Mouse (Mus musculus): ENCODE data around the gene Bcl2l12. TPM values are rescaled to one million over a fixed set of nuclear protein-coding genes. Genes with fewer than 3 reads are reported as not detected.

Bcl2l12 gene
- polyA plus RNA-seq, 1 experiment = 20.5 TPM

DNA sequence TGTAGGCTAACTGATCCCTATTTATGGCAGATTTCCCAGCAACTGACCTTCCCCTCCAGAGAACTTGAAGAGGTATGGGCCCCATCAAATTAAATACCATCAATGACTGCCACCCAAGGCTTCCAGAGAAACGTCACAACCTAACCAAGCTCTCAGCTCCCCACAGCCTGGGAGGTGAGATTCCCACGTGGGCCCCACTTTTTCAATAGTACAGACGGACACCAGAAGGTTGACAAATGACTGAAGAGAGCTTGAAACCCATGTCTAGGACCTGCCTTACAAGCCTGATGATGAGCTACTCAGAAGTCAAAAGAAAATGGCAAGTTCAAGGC is 13.7 kb downstream of the Bcl2l12 start:
- TF ChIP-seq CTCF (IDR thresholded peaks at IDR 0.05; ENCODE audit: borderline replicate concordance, extremely low read depth, insufficient read depth, insufficient read length) = no peak
- DNase-seq (ENCODE audit: low read depth) = no peak

DNA sequence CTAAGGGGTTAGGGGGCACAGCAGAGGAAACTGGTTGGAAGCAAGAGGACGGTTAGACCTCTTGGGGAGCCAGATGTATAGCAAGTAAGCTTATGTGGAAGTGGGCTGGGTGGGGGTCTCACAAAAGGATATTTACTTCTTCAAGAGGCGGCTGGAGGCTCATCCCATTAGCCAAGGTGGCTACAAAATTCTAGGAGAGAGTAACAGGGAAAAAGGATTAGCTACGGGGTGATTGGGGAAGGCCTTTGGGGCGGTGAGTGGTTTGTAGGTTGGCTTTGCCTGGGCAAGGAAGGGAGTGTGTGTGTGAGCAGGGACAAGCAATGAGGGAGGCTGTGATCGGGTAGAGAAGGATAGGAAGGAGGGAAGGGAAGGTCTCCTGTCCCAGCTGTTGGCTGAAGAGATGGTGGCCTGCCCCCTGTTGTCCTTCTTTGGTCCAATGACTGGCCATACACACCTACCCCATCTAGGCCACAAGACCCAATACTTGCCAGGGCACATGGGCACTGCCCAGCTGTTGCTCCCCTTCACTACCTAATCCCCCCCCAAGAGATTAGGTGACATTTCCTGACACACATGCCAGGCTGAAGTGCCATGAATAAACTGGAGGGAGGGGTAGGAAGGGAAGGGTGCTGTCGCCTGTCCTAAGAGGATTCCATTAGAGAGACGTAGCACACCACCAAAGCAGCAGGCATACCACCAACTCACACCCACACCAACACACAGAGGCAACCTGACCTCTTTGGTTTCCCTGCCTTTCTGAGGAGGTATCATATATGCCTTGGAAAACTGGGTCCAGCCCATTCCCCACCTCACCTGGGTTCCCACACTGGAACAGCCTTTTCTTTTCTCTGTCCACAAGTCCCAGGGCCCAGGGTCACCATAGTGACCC is 14.3 kb downstream of the Bcl2l12 start:
- TF ChIP-seq POLR2A (IDR thresholded peaks at IDR 0.05; ENCODE audit: borderline replicate concordance, extremely low read depth, insufficient read depth, insufficient read length, poor library complexity, severe bottlenecking) (no peak), CTCF (IDR thresholded peaks at IDR 0.05; ENCODE audit: borderline replicate concordance, extremely low read depth, insufficient read depth, insufficient read length) (no peak)
- DNase-seq (ENCODE audit: low read depth) = no peak

DNA sequence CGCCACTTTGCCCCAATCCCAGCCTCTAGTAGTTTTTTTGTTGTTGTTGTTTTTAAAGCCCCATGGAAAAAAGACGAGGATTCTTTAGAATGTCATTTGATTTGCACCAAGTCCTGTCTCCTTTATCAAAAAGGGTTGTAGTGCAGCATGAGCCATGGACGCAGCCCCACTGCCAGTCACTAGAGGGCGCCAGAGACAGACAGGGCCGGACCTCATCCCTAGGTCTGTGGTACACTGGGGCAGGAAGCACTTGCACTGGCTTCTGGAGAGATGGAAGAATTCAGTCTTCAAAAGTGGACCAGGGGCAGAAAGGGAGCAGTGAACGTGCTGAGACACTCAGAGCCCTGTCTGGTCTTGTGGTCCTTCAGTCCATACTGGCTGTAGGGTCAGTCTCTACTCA is 15.4 kb downstream of the Bcl2l12 start:
- peak; percentile 83 for DNase-seq (ENCODE audit: low read depth)
- no peak for TF ChIP-seq POLR2A (IDR thresholded peaks at IDR 0.05; ENCODE audit: borderline replicate concordance, extremely low read depth, insufficient read depth, insufficient read length, poor library complexity, severe bottlenecking)
- peak; percentile 99 for TF ChIP-seq CTCF (IDR thresholded peaks at IDR 0.05; ENCODE audit: borderline replicate concordance, extremely low read depth, insufficient read depth, insufficient read length)

DNA sequence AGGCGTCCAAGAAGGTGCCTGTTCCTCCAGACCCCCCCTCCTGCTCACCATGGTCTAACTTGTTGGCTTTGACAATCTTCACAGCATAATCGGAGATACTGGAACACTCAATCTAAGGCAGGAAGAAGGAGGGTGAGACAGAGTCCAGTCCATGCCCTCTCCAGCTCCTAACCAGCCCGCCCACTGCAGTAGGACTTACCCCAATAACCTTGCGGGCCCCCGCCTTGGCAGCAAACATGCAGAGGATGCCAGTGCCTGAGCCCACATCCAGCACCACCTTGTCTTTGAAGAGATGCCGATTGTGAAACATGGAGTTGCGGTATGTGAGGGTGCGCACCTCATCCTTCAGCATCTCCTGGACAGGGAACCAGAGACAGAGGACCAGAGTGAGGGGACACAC is 17.0 kb downstream of the Bcl2l12 start:
- no peak for DNase-seq (ENCODE audit: low read depth)
- TF ChIP-seq CTCF (IDR thresholded peaks at IDR 0.05; ENCODE audit: borderline replicate concordance, extremely low read depth, insufficient read depth, insufficient read length) = no peak
- no peak for TF ChIP-seq POLR2A (IDR thresholded peaks at IDR 0.05; ENCODE audit: borderline replicate concordance, extremely low read depth, insufficient read depth, insufficient read length, poor library complexity, severe bottlenecking)

DNA sequence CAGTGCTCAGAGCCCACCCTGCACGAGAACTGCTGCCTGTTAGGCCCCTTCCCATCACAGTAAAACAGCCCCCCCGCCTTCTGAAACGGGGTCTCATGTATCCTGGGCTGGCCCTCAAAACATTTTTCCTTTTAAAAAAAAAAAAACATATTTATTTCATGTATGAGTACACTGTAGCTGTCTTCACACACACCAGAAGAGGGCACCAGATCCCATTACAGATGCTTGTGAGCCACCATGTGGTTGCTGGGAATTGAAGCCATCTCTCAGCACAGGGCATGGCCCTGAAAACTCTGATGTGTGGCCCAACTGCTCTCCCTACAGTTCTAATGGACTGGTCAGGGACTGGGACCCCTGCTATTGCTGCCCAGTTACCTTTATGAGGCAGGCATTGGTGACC is 20.2 kb downstream of the Bcl2l12 start:
- TF ChIP-seq POLR2A (IDR thresholded peaks at IDR 0.05; ENCODE audit: borderline replicate concordance, extremely low read depth, insufficient read depth, insufficient read length, poor library complexity, severe bottlenecking) = no peak

DNA sequence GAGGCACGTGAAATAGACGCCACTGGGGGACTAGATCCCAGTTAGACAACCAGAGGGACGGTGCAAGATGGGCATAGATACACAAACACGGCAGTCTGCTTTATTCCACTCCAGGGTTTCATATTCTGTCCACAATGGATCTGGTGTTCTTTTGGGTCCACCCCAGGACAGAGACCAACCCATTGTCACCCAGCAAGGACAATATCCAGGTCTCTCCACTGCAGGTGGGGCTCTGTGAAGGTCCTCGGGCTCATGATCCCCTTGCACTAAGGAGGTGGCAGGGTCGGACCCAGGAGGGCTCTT is 23.4 kb downstream of the Bcl2l12 start:
- no peak for DNase-seq (ENCODE audit: low read depth)
- TF ChIP-seq CTCF (IDR thresholded peaks at IDR 0.05; ENCODE audit: borderline replicate concordance, extremely low read depth, insufficient read depth, insufficient read length) = no peak
- TF ChIP-seq POLR2A (IDR thresholded peaks at IDR 0.05; ENCODE audit: borderline replicate concordance, extremely low read depth, insufficient read depth, insufficient read length, poor library complexity, severe bottlenecking) = no peak

More for the DNA sequence above, 20.2 kb downstream of the Bcl2l12 start:
- no peak for DNase-seq (ENCODE audit: low read depth)

DNA sequence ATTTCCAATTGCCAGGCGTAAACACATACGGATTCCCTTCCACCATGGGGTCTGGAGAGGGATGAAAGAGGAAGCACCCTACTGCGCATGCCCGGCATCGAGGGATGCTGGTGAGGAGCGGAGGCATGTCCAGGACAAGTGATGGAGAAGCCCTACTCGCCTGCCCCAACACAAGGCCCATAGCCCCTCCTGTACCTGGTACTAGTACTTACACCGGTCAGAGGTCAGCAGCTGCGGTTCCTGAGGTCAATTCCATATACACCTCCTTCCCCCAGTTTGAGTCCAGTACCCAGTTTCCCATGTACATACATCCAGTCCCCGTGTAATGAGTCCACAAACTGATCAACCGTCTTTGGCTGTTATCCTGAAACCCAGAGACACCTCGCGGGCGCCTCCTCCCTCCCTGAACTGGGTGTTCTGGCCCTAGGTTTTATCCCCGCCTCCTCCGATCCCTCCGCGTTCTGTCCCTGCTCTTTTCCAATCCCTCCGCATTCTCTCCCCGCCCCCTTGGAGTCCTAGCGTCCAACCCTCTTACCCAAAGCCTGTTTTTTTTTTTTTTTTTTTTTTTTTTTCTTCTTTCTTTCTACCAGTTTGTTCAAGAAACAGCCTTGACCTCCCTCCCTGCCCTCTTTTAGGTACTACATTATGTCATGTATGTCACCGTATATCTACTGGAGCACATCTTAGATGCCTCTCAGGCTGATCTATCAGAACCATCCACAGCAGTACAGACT is 24.0 kb downstream of the Bcl2l12 start, which contains the start of gene Cpt1c:
TSS of gene Cpt1c (minus strand) at position 469 of the 734 bp plus-strand sequence.
- peak; percentile 67; the same call in 1 of the 2 replicates for TF ChIP-seq POLR2A (IDR thresholded peaks at IDR 0.05; ENCODE audit: borderline replicate concordance, extremely low read depth, insufficient read depth, insufficient read length, poor library complexity, severe bottlenecking)
- TF ChIP-seq CTCF (IDR thresholded peaks at IDR 0.05; ENCODE audit: borderline replicate concordance, extremely low read depth, insufficient read depth, insufficient read length) = no peak

DNA sequence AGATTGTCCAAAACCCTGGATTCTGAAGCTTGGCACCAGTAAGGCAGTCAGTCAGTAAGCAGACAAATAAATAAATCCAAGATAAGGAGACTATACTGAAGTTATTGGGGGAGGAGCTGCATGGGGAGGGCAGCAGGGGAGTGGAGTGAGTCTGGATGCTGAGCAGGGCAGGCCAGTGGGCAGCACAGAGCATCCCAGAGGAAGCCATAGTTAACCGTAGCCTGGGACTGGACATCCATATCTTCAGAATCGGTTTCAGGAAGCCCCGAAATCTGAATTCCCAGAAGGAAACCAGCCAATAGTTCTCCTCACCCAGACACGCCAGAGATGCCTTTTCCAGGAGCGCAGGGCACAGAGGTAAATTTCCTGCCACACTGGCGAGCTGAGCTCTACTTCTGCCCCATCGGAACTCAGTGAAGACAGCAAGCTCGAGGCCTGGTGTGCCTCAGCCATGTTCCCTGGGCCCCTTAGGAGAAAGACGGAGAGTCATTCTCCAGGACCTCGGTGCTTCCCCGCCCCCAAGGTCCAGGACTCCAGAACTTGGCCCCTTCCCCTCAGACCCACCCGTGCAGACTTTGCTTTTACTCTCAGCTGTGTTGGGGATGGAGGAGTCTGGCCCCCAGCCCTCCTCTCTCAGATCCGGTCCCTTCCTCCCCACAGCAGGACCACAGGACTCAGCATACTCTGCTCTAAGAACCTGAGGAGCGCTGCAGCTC is 24.9 kb downstream of the Bcl2l12 start:
- DNase-seq (ENCODE audit: low read depth) = no peak
- TF ChIP-seq POLR2A (IDR thresholded peaks at IDR 0.05; ENCODE audit: borderline replicate concordance, extremely low read depth, insufficient read depth, insufficient read length, poor library complexity, severe bottlenecking) = no peak
- no peak for TF ChIP-seq CTCF (IDR thresholded peaks at IDR 0.05; ENCODE audit: borderline replicate concordance, extremely low read depth, insufficient read depth, insufficient read length)

More for the DNA sequence above, 24.0 kb downstream of the Bcl2l12 start, which contains the start of gene Cpt1c:
- peak; percentile 97 for DNase-seq (ENCODE audit: low read depth)

DNA sequence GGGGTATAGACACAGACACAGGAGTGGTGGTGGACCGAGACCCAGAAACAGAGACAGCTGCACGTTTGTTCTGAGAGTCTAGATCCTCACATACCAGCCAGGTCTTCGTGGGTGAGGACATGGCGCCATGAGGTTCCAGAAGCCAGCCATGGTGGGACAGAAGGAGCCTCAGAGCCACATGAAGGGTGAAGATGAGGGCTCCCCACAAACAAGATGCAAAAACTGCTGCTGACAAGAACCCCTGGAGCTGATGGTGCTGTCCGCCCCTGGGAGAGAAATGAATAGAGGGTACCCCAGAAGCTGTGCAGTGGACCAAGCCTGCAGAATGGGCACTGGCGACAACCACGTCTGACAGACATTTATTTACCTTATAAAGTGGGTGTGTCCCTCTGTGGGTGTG is 27.4 kb downstream of the Bcl2l12 start:
- no peak for TF ChIP-seq POLR2A (IDR thresholded peaks at IDR 0.05; ENCODE audit: borderline replicate concordance, extremely low read depth, insufficient read depth, insufficient read length, poor library complexity, severe bottlenecking)
- TF ChIP-seq CTCF (IDR thresholded peaks at IDR 0.05; ENCODE audit: borderline replicate concordance, extremely low read depth, insufficient read depth, insufficient read length) = no peak
- no peak for DNase-seq (ENCODE audit: low read depth)

DNA sequence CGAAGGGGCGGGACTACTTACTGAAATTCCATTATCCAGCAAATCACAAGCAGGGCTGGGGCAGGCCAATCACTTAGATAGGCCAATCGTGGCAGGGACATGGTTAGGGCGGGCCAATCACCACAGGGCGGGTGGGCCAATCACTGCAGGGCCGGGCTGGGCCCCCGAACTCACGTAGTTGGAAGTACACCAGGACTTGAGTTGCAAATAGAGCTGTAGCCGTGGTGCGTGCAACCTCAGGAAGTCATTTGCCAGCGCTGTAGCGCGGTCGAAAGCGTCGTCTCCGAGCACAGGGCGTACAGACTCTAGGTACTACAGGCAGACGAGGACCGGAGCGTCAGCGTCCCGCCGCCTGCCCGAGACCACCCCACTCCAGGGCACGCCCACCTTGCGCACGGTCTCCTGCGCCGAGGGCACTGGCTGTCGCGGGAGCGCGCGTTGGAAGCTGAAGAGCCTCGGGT is 28.3 kb downstream of the Bcl2l12 start:
- DNase-seq (ENCODE audit: low read depth) = peak; percentile 98
- no peak for TF ChIP-seq CTCF (IDR thresholded peaks at IDR 0.05; ENCODE audit: borderline replicate concordance, extremely low read depth, insufficient read depth, insufficient read length)
- no peak for TF ChIP-seq POLR2A (IDR thresholded peaks at IDR 0.05; ENCODE audit: borderline replicate concordance, extremely low read depth, insufficient read depth, insufficient read length, poor library complexity, severe bottlenecking)

DNA sequence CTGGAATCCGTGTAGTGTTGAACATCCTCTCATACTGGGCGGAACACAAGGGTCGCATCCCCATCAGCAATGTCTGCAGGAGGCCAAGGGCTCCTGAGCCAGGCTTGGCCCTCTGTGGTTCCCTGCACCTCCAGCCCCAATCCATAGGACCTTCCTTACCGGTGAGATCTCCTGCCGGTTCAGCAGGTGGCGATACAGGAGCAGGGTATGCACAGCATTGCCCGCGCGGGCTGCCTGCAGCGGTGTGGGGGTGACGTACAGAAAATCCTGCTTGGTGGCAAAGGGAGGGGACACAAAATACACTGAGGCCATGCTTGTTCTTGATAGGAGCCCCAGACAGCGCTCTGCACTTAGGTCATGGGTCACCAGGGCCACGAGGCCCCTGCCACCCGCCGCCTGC is 31.9 kb downstream of the Bcl2l12 start:
- no peak for TF ChIP-seq CTCF (IDR thresholded peaks at IDR 0.05; ENCODE audit: borderline replicate concordance, extremely low read depth, insufficient read depth, insufficient read length)
- no peak for DNase-seq (ENCODE audit: low read depth)

Measured in brain, embryonic 14.5 days (tissue).